ENCODE assay signal across 8 mouse cellular contexts in the genomic region with DNA sequence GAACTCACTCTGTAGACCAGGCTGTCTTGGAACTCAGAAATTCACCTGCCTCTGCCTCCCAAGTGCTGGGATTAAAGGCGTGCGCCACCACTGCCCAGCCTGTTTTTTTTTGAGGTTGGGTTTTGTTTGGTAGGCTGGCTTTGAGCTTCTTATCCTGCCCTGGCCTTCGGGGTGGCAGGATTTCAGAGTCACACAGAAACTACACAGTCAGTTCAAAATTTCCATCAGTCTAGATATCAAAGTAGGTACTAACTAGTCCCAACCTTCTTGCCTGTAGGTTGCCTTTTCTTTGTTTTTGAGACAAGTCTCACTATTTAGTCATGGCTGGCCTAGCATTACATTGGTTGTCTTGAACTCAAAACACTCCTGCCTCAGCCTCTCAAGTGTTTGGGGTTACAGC. TPM values are rescaled to one million over a fixed set of nuclear protein-coding genes. Genes with fewer than 3 reads are reported as not detected.
A peak's percentile ranks its signal among the peaks of the same experiment; 100 is the strongest.
DNase-seq lines count a peak whose midpoint lies in the region; ATAC-seq and TF ChIP-seq lines count a peak whose summit lies in the region.

No protein-coding gene starts in this region.

- peak overlapping the region; percentile 86 for H3K4me3 ChIP-seq in kidney, embryonic 15.5 days (replicated peaks)
- peak overlapping the region; percentile 73 for H3K4me3 ChIP-seq in bone marrow macrophage, adult 2 months (ENCODE audit: insufficient read depth, low read length)
- peak overlapping the region; percentile 93 for H3K4me3 ChIP-seq in hindbrain, embryonic 16.5 days (ENCODE audit: low read length)
- peak overlapping the region; percentile 37 for H3K4me3 ChIP-seq in myocyte

- no peak overlapping the region; the same call in 1 of the 2 replicates for H3K9ac ChIP-seq in kidney, embryonic 15.5 days
- no peak overlapping the region for H3K9ac ChIP-seq in hindbrain, embryonic 16.5 days (ENCODE audit: low read depth, low read length)

- H3ac ChIP-seq in myocyte (ENCODE audit: control insufficient read depth, insufficient read length): no peak overlapping the region

- H3K4me2 ChIP-seq in kidney, embryonic 15.5 days: peak overlapping the region; percentile 83
- H3K4me2 ChIP-seq in hindbrain, embryonic 16.5 days (ENCODE audit: low read length): peak overlapping the region; percentile 70
- peak overlapping the region; percentile 81 for H3K4me2 ChIP-seq in myocyte (ENCODE audit: low read depth)

- peaks cover 57% of the 10 kb centered on the region for H3K79me2 ChIP-seq in myocyte (ENCODE audit: control insufficient read depth, insufficient read depth)

- WGBS in kidney, embryonic 15.5 days: 75% methylated on average over 3 of the region's 3 CpGs
- WGBS in hindbrain, embryonic 16.5 days: 56% methylated on average over 3 of the region's 3 CpGs

- no peak for DNase-seq in kidney, postnatal 10 days
- DNase-seq in right cerebral cortex, postnatal 14 days: no peak
- no peak for DNase-seq in cerebellum, postnatal 10 days
- no peak for DNase-seq in adrenal gland, postnatal 4 days (ENCODE audit: low spot score in 2 of 2)

- H3K36me3 ChIP-seq in kidney, embryonic 15.5 days: 0 out of 2 replicates have a peak, but pooled peaks cover 1% of the 10 kb centered on the region
- H3K36me3 ChIP-seq in hindbrain, embryonic 16.5 days (ENCODE audit: control insufficient read depth, insufficient read depth, low read length): no peaks in the 10 kb centered on the region
- no peaks in the 10 kb centered on the region for H3K36me3 ChIP-seq in myocyte (ENCODE audit: control insufficient read depth, insufficient read depth)

- no peak for TF ChIP-seq POLR2A in bone marrow macrophage, adult 2 months (IDR thresholded peaks at IDR 0.05; ENCODE audit: borderline replicate concordance, low read depth, low read length)
- no peak for TF ChIP-seq POLR2A in myocyte (IDR thresholded peaks at IDR 0.05; ENCODE audit: insufficient read length, low read depth)

- peaks cover 8% of the 10 kb centered on the region for H3K4me1 ChIP-seq in kidney, embryonic 15.5 days
- peaks cover 17% of the 10 kb centered on the region for H3K4me1 ChIP-seq in bone marrow macrophage, adult 2 months (ENCODE audit: control insufficient read depth, insufficient read depth, low read length)
- peaks cover 7% of the 10 kb centered on the region for H3K4me1 ChIP-seq in hindbrain, embryonic 16.5 days (ENCODE audit: control insufficient read depth, insufficient read depth, low read depth, low read length)

- H3K27ac ChIP-seq in kidney, embryonic 15.5 days: no peak overlapping the region
- no peak overlapping the region for H3K27ac ChIP-seq in bone marrow macrophage, adult 2 months (ENCODE audit: insufficient read depth, low read depth, low read length)
- no peak overlapping the region for H3K27ac ChIP-seq in hindbrain, embryonic 16.5 days (ENCODE audit: low read depth, low read length)

- H3K27me3 ChIP-seq in kidney, embryonic 15.5 days: no peaks in the 10 kb centered on the region
- no peaks in the 10 kb centered on the region for H3K27me3 ChIP-seq in hindbrain, embryonic 16.5 days (replicated peaks; ENCODE audit: control insufficient read depth, insufficient read depth, low read length)
- H3K27me3 ChIP-seq in myocyte (ENCODE audit: control insufficient read depth, insufficient read depth, insufficient read length): no peaks in the 10 kb centered on the region

- no peak for ATAC-seq in kidney, embryonic 15.5 days (replicated peaks; ENCODE audit: low FRiP score)
- no peak for ATAC-seq in hindbrain, embryonic 16.5 days

- H3K9me3 ChIP-seq in kidney, embryonic 15.5 days (replicated peaks): peaks cover 3% of the 10 kb centered on the region
- H3K9me3 ChIP-seq in hindbrain, embryonic 16.5 days (ENCODE audit: control insufficient read depth, low read length): no peaks in the 10 kb centered on the region

- no peak for TF ChIP-seq CTCF in bone marrow macrophage, adult 2 months (IDR thresholded peaks at IDR 0.05; ENCODE audit: low read depth, low read length)

TF ChIP-seq in myocyte, 11 proteins besides CTCF, POLR2A, EP300 and RAD21:
- TF ChIP-seq TCF12 (IDR thresholded peaks at IDR 0.05; ENCODE audit: insufficient read depth, poor library complexity, severe bottlenecking) (no peak), MYOD1 (IDR thresholded peaks at IDR 0.05; ENCODE audit: control insufficient read depth in 1 of 3, insufficient read length in 2 of 3, low read depth in 2 of 3) (no peak), CEBPB (IDR thresholded peaks at IDR 0.05; ENCODE audit: insufficient read depth, poor library complexity, severe bottlenecking) (no peak), MAX (IDR thresholded peaks at IDR 0.05; ENCODE audit: low read depth) (no peak), TCF3 (IDR thresholded peaks at IDR 0.05; ENCODE audit: insufficient read length, low read depth) (no peak), USF1 (IDR thresholded peaks at IDR 0.05; ENCODE audit: low read depth) (no peak), MYOG (IDR thresholded peaks at IDR 0.05; ENCODE audit: control insufficient read depth in 1 of 3, insufficient read depth in 1 of 3, insufficient read length in 2 of 3, low read depth in 2 of 3) (no peak), REST (IDR thresholded peaks at IDR 0.05; ENCODE audit: insufficient read depth, insufficient read length) (no peak), E2F4 (IDR thresholded peaks at IDR 0.05; ENCODE audit: insufficient read depth) (no peak), POLR2AphosphoS2 (IDR thresholded peaks at IDR 0.05; ENCODE audit: insufficient read length, low read depth) (no peak), SRF (IDR thresholded peaks at IDR 0.05; ENCODE audit: control insufficient read depth, insufficient read length, low read depth) (no peak)
TF ChIP-seq in myocyte: peak in this region for 0.

RNA-seq across cellular contexts. Expression of gene Kpna1, which starts 5.9 kb away (rescaled TPM):
- 36.8 and 38.8 TPM in 2 replicates for polyA plus RNA-seq in kidney, embryonic 15.5 days (2015; fragmentation: Nextera tagmentation; extraction: Ambion mirVana)
- 23.4 and 26.4 TPM in 2 replicates for polyA plus RNA-seq in bone marrow macrophage, adult 2 months (2012; ENCODE audit: insufficient read depth, insufficient read length, missing spikeins)
- 64.3 and 80.6 TPM in 2 replicates for polyA plus RNA-seq in hindbrain, embryonic 16.5 days (2015; fragmentation: Nextera tagmentation; extraction: Ambion mirVana)
- polyA plus RNA-seq in myocyte (2012; fragmentation: generic; extraction: Trizol): 14.8 TPM
- total RNA-seq in adrenal gland, postnatal 4 days (2021): 10 to 100 TPM; 49.9 to 58.6 TPM

RNA-seq across cellular contexts. Expression of gene Dtx3l, which starts 45.5 kb away (rescaled TPM):
- 3.3 and 3.4 TPM in 2 replicates for polyA plus RNA-seq in kidney, embryonic 15.5 days (2015; fragmentation: Nextera tagmentation; extraction: Ambion mirVana)
- polyA plus RNA-seq in bone marrow macrophage, adult 2 months (2012; ENCODE audit: insufficient read depth, insufficient read length, missing spikeins): 63.1 and 64.2 TPM in 2 replicates
- polyA plus RNA-seq in hindbrain, embryonic 16.5 days (2015; fragmentation: Nextera tagmentation; extraction: Ambion mirVana): 1.4 and 1.5 TPM in 2 replicates
- 0.83 TPM for polyA plus RNA-seq in myocyte (2012; fragmentation: generic; extraction: Trizol)
- 10 to 100 TPM in 1 of 2 experiments, 1 to 10 TPM in 1; 9.4 to 12.4 TPM for total RNA-seq in adrenal gland, postnatal 4 days (2021)

RNA-seq across cellular contexts. Expression of gene Parp9, which starts 46.2 kb away (rescaled TPM):
- 4.5 and 5.5 TPM in 2 replicates for polyA plus RNA-seq in kidney, embryonic 15.5 days (2015; fragmentation: Nextera tagmentation; extraction: Ambion mirVana)
- 72.8 and 78.7 TPM in 2 replicates for polyA plus RNA-seq in bone marrow macrophage, adult 2 months (2012; ENCODE audit: insufficient read depth, insufficient read length, missing spikeins)
- polyA plus RNA-seq in hindbrain, embryonic 16.5 days (2015; fragmentation: Nextera tagmentation; extraction: Ambion mirVana): 1.8 and 2.2 TPM in 2 replicates
- 1.2 TPM for polyA plus RNA-seq in myocyte (2012; fragmentation: generic; extraction: Trizol)
- total RNA-seq in adrenal gland, postnatal 4 days (2021): 10 to 100 TPM; 17.7 to 18.4 TPM

RNA-seq across cellular contexts. Expression of gene Wdr5b, which starts 56.5 kb away (rescaled TPM):
- 8.9 and 9.9 TPM in 2 replicates for polyA plus RNA-seq in kidney, embryonic 15.5 days (2015; fragmentation: Nextera tagmentation; extraction: Ambion mirVana)
- 5.5 and 6.9 TPM in 2 replicates for polyA plus RNA-seq in bone marrow macrophage, adult 2 months (2012; ENCODE audit: insufficient read depth, insufficient read length, missing spikeins)
- polyA plus RNA-seq in hindbrain, embryonic 16.5 days (2015; fragmentation: Nextera tagmentation; extraction: Ambion mirVana): 10.2 and 11.9 TPM in 2 replicates
- 1.9 TPM for polyA plus RNA-seq in myocyte (2012; fragmentation: generic; extraction: Trizol)
- 1 to 10 TPM; 7.4 to 9.3 TPM for total RNA-seq in adrenal gland, postnatal 4 days (2021)

Comparison
In these comparisons a context has a peak if more than half of its experiments do, and no peak if none do; other contexts are left out.
1. H3K4me3 ChIP-seq: peak in every context shown above with its lines; median percentile 93 in hindbrain, embryonic 16.5 days; 86 in kidney, embryonic 15.5 days; 73 in bone marrow macrophage, adult 2 months; 37 in myocyte.
2. RNA of gene Dtx3l, which starts 45.5 kb away (polyA plus RNA-seq): 63.1 to 64.2 TPM in bone marrow macrophage, adult 2 months; 3.3 to 3.4 TPM in kidney, embryonic 15.5 days, 1.4 to 1.5 TPM in hindbrain, embryonic 16.5 days and 0.83 TPM in myocyte (single experiment); every median in the first group is over 10 times any median in the second.
3. RNA of gene Parp9, which starts 46.2 kb away (polyA plus RNA-seq): 72.8 to 78.7 TPM in bone marrow macrophage, adult 2 months; 4.5 to 5.5 TPM in kidney, embryonic 15.5 days, 1.8 to 2.2 TPM in hindbrain, embryonic 16.5 days and 1.2 TPM in myocyte (single experiment); every median in the first group is over 10 times any median in the second.
4. Peak in every context shown above with its lines, with median percentiles within 50 percentile points of each other: H3K4me2 ChIP-seq.